Mouse (Mus musculus) heart, embryonic 12.5 days (tissue): ENCODE measurements around the gene Gpr183. TPM values are rescaled to one million over a fixed set of nuclear protein-coding genes. Genes with fewer than 3 reads are reported as not detected.

Source experiments
- ATAC-seq: fragments of 200-750 bp; cut with Nextera tagmentation; 2 replicates; pipeline ENCODE4 v1.8.0; 2017; ENCODE audit warnings: moderate TSS enrichment, moderate library complexity; ENCODE audit not compliant: insufficient number of reproducible peaks, low FRiP score
- H3K27ac ChIP-seq: fragments of 300-500 bp; sonication (generic); 2 replicates; pipeline ENCODE4 v1.5.1; 2016; ENCODE audit warnings: mild to moderate bottlenecking, moderate library complexity; ENCODE audit not compliant: poor library complexity, severe bottlenecking
- H3K27me3 ChIP-seq: fragments of 300-500 bp; sonication (generic); replicated peaks from 2 replicates; pipeline ENCODE4 v1.6.1; 2016; ENCODE audit warnings: mild to moderate bottlenecking, moderate library complexity
- H3K36me3 ChIP-seq: fragments of 300-500 bp; sonication (generic); 2 replicates; pipeline ENCODE4 v1.6.1; 2016; ENCODE audit warnings: mild to moderate bottlenecking, moderate library complexity
- H3K4me1 ChIP-seq: fragments of 300-500 bp; sonication (generic); replicated peaks from 2 replicates; pipeline ENCODE4 v1.6.1; 2016; ENCODE audit warnings: mild to moderate bottlenecking
- H3K4me2 ChIP-seq: fragments of 300-500 bp; sonication (generic); 2 replicates; pipeline ENCODE4 v1.6.1; 2016; ENCODE audit warnings: mild to moderate bottlenecking, moderate library complexity
- H3K4me3 ChIP-seq: fragments of 300-500 bp; sonication (generic); 2 replicates; pipeline ENCODE4 v1.5.1; 2016; ENCODE audit warnings: mild to moderate bottlenecking
- H3K9ac ChIP-seq: fragments of 300-500 bp; sonication (generic); 2 replicates; pipeline ENCODE4 v1.6.1; 2016; ENCODE audit warnings: mild to moderate bottlenecking, moderate library complexity
- H3K9me3 ChIP-seq: fragments of 300-500 bp; sonication (generic); replicated peaks from 2 replicates; pipeline ENCODE4 v1.6.1; 2016; ENCODE audit warnings: mild to moderate bottlenecking, moderate library complexity
- WGBS: fragments of 180-500 bp; shearing (Covaris S2); methylation state at CpG from one replicate; pipeline ENCODE4 v1.1.7; 2016; 5-methylcytosine and 5-hydroxymethylcytosine counted together
- polyA plus RNA-seq: library from polyadenylated mRNA; unstranded; fragments of >200 nt; fragmentation: Nextera tagmentation; extraction: Ambion mirVana; gene quantifications from 2 replicates; pipeline ENCODE4 v1.2.1, GENCODE M21; 2016

Gene Gpr183
- polyA plus RNA-seq, 1 experiment from 2014 or later: 1.7 TPM

DNA sequence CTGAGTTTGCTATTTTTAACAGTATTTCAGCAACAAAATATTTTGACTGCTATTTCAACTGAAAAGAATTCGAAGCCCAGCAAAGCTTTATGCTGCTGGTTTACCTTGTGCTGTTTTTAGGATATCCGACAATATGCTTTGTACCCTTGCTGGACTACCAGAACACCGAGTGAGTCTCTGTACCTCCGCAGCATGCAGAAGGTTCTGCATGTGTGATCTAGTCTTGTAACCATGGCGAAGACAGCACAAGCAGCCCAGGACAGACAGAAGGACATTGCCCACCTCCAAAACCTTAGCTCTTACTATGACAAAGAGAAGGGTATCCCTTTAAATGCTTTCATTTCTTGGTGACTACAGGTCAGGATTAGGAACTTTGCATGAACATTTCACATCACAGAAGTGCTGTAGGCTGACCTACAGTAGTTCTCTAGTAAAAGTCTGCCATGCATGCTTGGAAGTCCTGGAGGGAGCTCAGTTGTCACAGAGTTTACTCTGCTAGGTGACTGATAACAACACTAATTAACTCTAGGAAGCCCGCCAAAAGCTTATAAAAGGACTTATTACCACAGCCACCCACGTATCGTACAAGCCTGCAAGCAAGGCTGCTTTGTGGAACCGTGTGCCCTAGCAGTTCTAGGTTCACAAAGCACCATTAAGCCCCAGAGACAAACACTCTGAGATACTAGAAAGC is 1.6 kb downstream of the Gpr183 start:
- Histone ChIP-seq H3K4me3 (no peak overlapping the region), H3K9ac (no peak overlapping the region), H3K27me3 (no peaks in the 10 kb centered on the region), H3K9me3 (no peaks in the 10 kb centered on the region), H3K4me1 (peaks cover 44% of the 10 kb centered on the region), H3K27ac (peak overlapping the region; percentile 41; the same call in 1 of the 2 replicates), H3K36me3 (no peaks in the 10 kb centered on the region), H3K4me2 (peak overlapping the region; percentile 29; the same call in 1 of the 2 replicates)
- no peak for ATAC-seq
- WGBS: 67% methylated on average over 9 of the region's 9 CpGs

DNA sequence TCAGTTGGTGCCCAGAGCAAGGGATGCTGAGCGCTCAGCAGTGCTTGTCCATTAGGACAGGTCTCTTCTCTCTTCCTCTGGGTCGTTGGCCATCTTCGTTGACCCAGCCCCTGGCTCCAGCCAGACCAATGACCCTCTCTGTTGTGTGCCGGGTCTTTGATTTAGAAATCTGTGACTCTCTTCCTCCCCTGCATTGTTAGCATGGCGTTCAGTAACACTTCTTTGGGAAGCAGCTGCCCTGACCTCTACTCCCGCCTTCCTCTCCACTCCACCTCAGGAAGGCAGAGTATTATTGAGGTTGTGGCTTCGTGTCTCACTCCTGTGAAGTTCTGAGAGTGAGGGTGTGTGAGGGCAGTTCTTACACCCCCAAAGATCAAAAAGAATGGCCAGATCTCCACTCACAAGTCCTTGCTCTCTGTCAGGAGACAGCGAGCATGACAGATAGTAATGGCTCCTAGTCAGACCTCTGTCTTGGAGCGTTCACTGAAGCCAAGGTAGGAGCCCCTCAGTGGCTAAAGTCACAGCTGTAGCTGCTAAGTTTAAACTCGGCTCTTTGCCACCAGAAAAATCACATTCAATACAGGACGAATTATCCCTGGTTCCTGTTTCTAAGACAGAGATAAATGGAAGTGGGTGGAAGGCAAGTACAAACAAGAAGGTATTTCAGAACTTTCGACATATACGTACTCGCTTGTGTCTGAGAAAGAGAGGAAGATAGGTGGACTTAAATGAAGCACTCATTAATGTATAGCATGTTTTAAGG is 2.7 kb downstream of the Gpr183 start:
- no peaks in the 10 kb centered on the region for H3K36me3 ChIP-seq
- H3K4me3 ChIP-seq: no peak overlapping the region
- H3K4me1 ChIP-seq: peaks cover 44% of the 10 kb centered on the region
- no peak overlapping the region for H3K27ac ChIP-seq
- no peaks in the 10 kb centered on the region for H3K9me3 ChIP-seq
- 0 out of 2 replicates have a peak overlapping the region, but pooled peaks have one; percentile 0 for H3K4me2 ChIP-seq
- 68% methylated on average over 14 of the region's 14 CpGs for WGBS
- no peak for ATAC-seq
- H3K9ac ChIP-seq: no peak overlapping the region
- H3K27me3 ChIP-seq: no peaks in the 10 kb centered on the region

DNA sequence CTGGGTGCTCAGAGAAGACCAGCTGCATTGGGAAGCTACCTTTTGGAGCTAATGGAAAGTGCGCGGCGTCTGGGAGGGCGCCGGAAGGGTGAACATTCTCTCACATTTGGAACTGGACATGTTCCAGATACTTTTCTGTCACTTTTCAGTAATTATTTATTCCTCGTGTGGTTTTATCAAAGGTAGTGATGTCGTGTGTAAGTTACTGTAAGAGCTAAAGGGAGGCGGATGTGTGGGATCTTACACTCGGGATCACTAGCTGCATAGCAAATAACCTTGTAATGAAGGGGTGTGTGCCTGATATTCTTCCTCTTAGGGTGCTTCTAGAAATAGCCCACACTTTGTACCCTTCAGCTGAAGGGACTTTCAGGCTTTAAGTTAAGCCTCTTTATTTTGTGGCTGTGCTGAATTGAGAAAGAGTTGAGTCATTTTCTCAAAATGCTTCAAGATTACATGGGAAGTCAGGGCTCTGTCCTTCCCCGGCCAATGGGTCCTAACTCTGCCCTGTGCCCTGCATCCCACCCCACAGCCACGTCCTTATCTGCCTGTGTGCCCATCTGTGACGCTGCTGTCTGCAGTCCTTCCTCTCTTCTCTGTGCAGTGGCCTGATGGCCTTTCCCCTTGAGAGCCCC is 3.4 kb downstream of the Gpr183 start:
- Histone ChIP-seq H3K36me3 (no peaks in the 10 kb centered on the region), H3K27me3 (no peaks in the 10 kb centered on the region), H3K4me3 (no peak overlapping the region), H3K27ac (0 out of 2 replicates have a peak overlapping the region, but pooled peaks have one; percentile 8), H3K4me2 (0 out of 2 replicates have a peak overlapping the region, but pooled peaks have one; percentile 0), H3K9ac (no peak overlapping the region), H3K9me3 (no peaks in the 10 kb centered on the region), H3K4me1 (peaks cover 40% of the 10 kb centered on the region)
- WGBS: 55% methylated on average over 12 of the region's 12 CpGs
- no peak for ATAC-seq

DNA sequence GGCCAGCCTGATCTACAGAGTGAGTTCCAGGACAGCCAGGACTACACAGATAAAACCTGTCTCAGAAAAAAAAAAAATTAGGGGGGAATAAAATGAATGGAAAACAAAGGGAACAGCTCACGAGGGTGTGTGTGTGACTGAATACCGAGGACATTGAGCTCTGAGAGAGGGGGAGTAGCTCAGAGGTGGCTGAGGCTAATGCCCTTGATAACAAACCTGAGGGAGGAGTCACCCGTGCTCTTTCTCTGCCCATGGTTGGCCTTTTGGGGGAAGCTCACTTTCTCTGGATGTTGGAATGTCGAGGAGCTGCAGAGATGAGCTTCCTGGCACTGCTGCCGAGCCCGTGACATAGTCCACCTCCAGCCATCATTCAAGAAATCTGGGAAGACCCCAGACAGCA is 4.0 kb downstream of the Gpr183 start:
- no peaks in the 10 kb centered on the region for H3K36me3 ChIP-seq
- peaks cover 40% of the 10 kb centered on the region for H3K4me1 ChIP-seq
- no peak overlapping the region for H3K4me3 ChIP-seq
- H3K27me3 ChIP-seq: no peaks in the 10 kb centered on the region
- H3K4me2 ChIP-seq: no peak overlapping the region
- 22% methylated on average over 6 of the region's 6 CpGs for WGBS
- no peaks in the 10 kb centered on the region for H3K9me3 ChIP-seq
- no peak for ATAC-seq
- no peak overlapping the region for H3K9ac ChIP-seq
- 0 out of 2 replicates have a peak overlapping the region, but pooled peaks have one; percentile 8 for H3K27ac ChIP-seq

DNA sequence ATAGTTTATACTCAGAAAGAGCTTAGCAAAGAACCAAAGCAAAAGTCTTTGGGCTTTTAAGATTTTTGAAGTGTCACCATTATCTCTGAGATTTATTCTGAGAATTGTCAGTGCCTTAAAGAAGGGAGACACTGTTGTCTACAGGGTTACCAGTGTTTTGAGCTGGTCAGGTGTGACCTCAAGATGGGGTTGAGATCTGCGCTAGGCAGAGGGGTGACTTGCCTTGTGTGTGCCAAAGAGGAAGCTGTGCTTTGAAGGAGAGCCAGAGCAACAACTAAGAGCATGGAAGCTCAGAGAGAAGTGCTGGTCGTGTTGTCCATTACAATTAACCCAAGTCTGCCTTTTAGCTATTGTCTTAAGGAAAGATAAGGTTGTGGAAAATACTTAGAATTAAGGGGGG is 4.5 kb downstream of the Gpr183 start:
- 79% methylated on average over 2 of the region's 2 CpGs for WGBS
- Histone ChIP-seq H3K4me2 (no peak overlapping the region), H3K9me3 (no peaks in the 10 kb centered on the region)

DNA sequence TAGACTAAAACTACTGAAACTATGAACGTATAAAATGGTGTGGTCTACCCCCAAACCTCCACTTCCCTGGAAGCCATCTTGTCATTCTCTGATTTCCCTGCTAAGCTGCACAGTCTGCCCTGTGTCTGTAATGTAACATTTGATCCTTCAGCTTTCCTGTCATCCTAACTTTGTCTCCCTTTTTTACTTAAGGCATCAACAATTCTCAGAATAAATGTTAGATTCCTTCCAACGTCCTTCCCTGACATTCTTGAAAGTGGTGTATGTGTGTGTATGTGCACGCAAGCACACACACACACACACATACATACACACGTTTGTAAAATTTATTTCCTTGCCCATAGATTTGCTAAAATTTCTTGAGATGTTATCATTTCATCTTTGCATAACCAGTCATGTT is 5.0 kb downstream of the Gpr183 start:
- H3K9me3 ChIP-seq: no peaks in the 10 kb centered on the region
- WGBS: 84% methylated on average over 4 of the region's 4 CpGs
- H3K4me1 ChIP-seq: peaks cover 40% of the 10 kb centered on the region
- H3K27me3 ChIP-seq: no peaks in the 10 kb centered on the region
- H3K4me2 ChIP-seq: no peak overlapping the region
- no peak overlapping the region for H3K4me3 ChIP-seq
- H3K9ac ChIP-seq: no peak overlapping the region
- ATAC-seq: no peak
- H3K27ac ChIP-seq: no peak overlapping the region
- H3K36me3 ChIP-seq: no peaks in the 10 kb centered on the region

More for the DNA sequence above, 4.5 kb downstream of the Gpr183 start:
- H3K27ac ChIP-seq: no peak overlapping the region
- H3K27me3 ChIP-seq: no peaks in the 10 kb centered on the region
- H3K4me1 ChIP-seq: peaks cover 40% of the 10 kb centered on the region
- ATAC-seq: no peak
- no peaks in the 10 kb centered on the region for H3K36me3 ChIP-seq
- H3K4me3 ChIP-seq: no peak overlapping the region
- H3K9ac ChIP-seq: no peak overlapping the region

DNA sequence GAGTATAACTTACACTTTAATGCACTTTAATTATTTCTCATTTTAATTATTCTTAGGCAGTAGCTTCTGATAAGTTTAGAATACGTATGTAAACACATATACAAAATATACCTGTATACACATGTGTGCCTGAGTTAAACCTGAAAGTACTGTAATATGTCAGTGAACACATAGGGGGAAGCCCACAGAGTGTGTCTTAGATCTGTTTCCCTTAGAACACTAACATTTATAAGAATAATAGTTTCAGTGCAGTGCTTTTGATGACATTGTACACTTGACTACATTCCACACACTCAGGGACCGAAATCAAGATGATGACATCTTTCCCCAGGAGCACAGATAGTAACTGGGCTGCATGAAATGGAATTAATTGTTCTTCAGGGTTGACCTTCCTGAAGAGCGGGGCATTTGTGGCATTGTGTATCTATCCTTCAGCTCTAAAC is 5.4 kb downstream of the Gpr183 start:
- H3K9ac ChIP-seq: no peak overlapping the region
- 91% methylated on average over 3 of the region's 3 CpGs for WGBS
- no peaks in the 10 kb centered on the region for H3K9me3 ChIP-seq
- no peak overlapping the region for H3K4me2 ChIP-seq
- no peaks in the 10 kb centered on the region for H3K27me3 ChIP-seq
- H3K36me3 ChIP-seq: no peaks in the 10 kb centered on the region
- H3K27ac ChIP-seq: no peak overlapping the region
- H3K4me3 ChIP-seq: no peak overlapping the region
- no peak for ATAC-seq
- H3K4me1 ChIP-seq: peaks cover 43% of the 10 kb centered on the region

DNA sequence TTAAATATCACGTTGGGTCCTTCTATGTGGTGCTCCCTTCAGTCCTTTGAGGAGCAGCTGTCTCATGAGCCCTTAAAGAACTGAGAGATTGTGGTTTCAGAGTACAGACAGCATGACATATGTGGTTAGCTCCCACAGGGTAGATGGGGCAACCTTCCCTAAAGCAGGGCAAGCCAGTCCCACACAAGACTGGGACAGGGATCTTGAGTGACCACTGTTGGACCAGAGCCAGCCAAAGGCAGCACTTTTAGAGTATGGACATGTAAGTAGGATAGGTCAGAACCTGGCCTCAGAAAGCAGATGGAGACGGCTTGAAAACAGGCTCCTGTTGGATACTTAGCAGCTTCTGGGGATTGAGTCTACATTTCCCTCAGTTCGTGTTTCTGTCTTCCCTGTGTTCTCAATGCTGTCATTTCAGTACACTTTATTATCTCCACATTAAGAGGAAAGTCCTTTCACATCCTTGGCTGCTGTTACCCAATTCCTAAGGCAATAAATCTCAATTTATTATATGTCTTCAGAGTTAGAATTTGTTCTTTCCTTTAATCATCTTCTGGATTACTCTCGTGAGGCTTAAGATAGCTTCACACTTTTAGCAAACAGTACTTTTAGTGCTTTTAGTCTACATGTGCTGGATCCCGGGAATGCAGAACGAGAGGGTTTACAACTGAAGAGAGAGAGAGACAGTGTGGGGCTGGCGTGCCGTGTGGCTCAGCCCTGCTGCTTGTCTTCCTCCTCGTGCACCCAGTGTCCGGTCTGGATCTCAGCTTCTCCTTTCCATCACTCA is 6.1 kb downstream of the Gpr183 start:
- no peak for ATAC-seq
- H3K4me2 ChIP-seq: no peak overlapping the region
- 81% methylated on average over 10 of the region's 10 CpGs for WGBS
- no peak overlapping the region for H3K9ac ChIP-seq
- peaks cover 44% of the 10 kb centered on the region for H3K4me1 ChIP-seq
- H3K9me3 ChIP-seq: no peaks in the 10 kb centered on the region
- H3K27ac ChIP-seq: no peak overlapping the region
- no peaks in the 10 kb centered on the region for H3K27me3 ChIP-seq
- H3K36me3 ChIP-seq: no peaks in the 10 kb centered on the region
- H3K4me3 ChIP-seq: no peak overlapping the region

DNA sequence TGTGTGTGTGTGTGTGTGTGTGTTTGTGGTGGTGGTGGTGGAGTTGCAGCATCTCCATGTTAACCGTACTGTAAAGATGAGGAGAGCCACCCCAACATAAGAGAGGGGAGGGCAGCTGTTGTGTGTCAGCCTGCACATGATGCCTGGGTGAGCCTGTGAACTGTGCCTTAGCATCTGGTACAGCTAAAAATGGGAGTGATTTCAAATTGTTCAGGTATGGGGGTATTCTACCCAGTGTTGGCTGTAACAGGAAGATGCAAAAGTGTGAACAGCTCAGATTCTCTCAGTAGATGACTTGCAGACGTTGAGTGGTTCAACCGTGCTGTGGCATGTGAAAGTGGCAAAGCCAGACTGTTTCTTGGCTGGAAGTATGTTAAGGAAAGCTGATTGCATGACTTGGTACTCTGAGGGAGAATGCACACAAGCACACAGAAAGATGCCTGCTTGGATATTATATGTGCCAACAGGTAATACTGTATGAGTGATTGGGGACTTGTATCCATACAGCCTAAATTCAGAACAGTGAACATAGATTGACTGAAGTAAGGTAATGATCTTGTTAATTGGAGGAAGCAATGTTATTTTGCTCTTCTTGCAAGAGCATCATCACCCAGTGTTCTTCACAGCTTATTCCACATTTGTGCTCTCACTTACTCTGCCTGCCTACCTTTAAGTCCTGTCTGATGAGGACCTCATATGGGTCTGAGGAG is 6.8 kb downstream of the Gpr183 start:
- Histone ChIP-seq H3K27ac (no peak overlapping the region), H3K4me1 (peaks cover 36% of the 10 kb centered on the region), H3K4me3 (no peak overlapping the region), H3K4me2 (no peak overlapping the region), H3K9ac (no peak overlapping the region), H3K27me3 (no peaks in the 10 kb centered on the region), H3K9me3 (no peaks in the 10 kb centered on the region), H3K36me3 (no peaks in the 10 kb centered on the region)
- 79% methylated on average over 3 of the region's 3 CpGs for WGBS
- ATAC-seq: no peak

DNA sequence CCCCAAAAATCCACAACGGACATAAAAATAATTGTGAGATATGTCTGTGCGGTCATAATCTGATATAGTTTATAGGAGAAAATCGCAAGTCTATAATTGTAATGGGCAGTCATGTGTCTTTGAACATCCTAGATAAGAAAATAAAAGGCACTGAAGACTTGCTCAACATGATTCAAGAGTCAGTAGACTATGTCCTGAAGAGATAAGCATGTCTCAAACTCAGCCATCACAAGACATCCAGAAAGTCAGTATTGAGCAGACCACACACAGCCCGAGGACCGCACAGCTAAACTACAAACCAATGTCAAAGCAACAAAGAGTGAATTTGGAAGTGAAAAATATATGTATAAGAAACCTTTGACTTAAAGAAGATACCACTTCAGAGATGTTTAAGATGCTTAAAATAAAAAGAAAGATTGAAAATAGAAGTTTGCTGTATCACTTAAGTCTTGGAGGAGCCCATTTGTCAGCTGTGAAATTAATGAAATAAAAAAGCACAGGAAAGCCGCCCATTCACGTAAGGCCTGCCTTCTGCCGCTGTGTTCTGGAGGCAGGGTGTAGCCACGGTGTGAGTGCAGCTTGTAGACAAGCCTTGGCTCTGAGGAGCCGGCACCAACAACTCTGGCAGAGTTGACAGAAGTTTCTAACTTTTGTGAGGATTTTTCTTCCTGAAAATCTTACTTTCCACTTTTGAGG is 7.7 kb downstream of the Gpr183 start:
- no peaks in the 10 kb centered on the region for H3K9me3 ChIP-seq
- 88% methylated on average over 10 of the region's 10 CpGs for WGBS

More for the DNA sequence above, 7.7 kb downstream of the Gpr183 start:
- H3K4me2 ChIP-seq: no peak overlapping the region
- H3K27ac ChIP-seq: no peak overlapping the region
- no peak overlapping the region for H3K9ac ChIP-seq
- no peaks in the 10 kb centered on the region for H3K36me3 ChIP-seq
- peaks cover 27% of the 10 kb centered on the region for H3K4me1 ChIP-seq
- no peaks in the 10 kb centered on the region for H3K27me3 ChIP-seq
- ATAC-seq: no peak
- no peak overlapping the region for H3K4me3 ChIP-seq
